Mouse (Mus musculus): ENCODE results near the gene Sec23b.
"Not testable (repeated sequence)": the region's sequence is repeated elsewhere in the genome, so short reads cannot be mapped to it uniquely, and the experiment has no call there.

Gene Sec23b

GRCm38 (mm10) chr2:144555820-144556552 lies at the start of gene Sec23b:
Sec23b (plus strand) TSS chr2:144556229.
- peak; percentile 91 for DNase-seq

DNA sequence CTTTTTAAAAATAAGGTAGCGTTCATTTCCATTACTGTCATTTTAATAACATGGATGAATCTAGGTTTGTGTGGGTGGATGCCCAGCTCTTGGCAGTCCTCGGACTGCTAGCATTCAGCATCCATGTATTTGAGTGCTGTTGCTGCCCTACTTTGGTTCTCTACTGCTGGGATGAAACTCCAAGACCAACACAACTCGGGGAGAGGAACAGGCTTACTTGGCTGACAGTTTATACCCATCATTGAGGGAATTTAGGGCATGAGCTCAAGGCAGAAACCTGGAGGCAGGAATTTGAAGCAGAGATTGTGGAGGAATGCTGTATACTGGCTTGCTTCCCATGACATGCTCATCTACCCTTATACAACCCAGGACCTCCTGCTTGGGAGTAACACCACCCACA lies 41.4 kb upstream of the Sec23b start:
- DNase-seq, result no peak

DNA sequence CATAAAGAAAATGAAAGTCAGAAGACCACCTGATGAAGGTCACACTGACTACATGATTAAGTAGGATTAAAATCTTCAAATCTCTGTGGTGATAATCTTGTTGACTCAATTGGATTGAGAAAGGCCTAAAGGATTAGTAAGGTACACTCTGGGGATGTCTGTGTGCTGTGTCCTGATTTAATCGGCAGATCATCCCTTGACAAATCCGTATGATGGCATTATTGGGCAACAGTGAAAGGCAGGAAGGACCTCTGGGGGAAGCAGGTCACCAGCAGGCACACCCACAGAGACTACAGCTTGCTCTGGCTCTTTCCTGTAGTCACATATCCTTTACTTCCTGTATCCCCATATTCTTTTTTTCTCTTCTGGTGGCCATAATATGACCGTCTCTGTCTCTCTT lies 36.3 kb upstream of the Sec23b start:
- DNase-seq, result no peak

GRCm38 (mm10) chr2:144525856-144526255 lies 30.2 kb upstream of the Sec23b start:
- peak; percentile 10 for DNase-seq

GRCm38 (mm10) chr2:144526981-144527820 lies 28.8 kb upstream of the Sec23b start, which contains the start of the genes Dzank1 and Polr3f:
Dzank1 (minus strand) TSS chr2:144527414.
Polr3f (plus strand) TSS chr2:144527718.
- peak; percentile 92 for DNase-seq

DNA sequence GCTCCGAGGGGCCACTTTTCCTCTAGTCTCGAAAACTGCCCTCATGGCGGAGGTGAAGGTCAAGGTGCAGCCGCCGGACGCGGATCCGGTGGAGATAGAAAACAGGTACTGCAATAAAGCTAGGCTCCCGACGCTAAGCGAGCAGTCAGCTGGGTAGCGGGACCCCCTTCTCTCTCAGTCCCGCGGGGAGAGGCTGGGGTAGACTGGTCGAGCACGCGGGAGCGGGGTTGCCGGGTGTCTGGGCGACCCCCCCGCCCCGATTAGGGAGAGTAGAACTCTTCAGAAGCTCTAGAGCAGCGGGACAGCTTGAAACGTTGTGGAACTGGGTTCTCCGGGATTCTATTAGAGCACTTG lies 28.2 kb upstream of the Sec23b start:
- no peak for DNase-seq

DNA sequence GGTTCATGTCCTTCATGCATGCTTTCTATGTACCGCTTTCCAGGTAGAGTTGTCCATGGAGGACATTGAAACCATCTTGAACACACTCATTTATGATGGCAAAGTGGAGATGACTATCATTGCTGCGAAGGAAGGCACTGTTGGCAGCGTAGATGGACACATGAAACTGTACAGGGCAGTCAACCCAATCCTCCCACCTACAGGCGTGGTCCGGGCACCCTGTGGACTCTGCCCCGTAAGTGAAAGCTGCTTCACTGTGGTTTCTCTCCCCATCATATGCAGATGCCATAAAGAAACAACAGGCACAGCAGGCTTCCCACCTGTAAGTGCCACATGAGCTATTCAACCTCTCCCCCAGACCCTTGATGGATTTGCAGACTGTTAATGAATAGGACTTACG lies 18.9 kb upstream of the Sec23b start:
- no peak for DNase-seq

- no peak for DNase-seq
Observed at GRCm38 (mm10) chr2:144541246-144541645, 14.8 kb upstream of the Sec23b start.

GRCm38 (mm10) chr2:144543670-144544069 lies 12.4 kb upstream of the Sec23b start:
- no peak for DNase-seq

- no peak for DNase-seq
Observed at GRCm38 (mm10) chr2:144544630-144545029, 11.4 kb upstream of the Sec23b start.

DNA sequence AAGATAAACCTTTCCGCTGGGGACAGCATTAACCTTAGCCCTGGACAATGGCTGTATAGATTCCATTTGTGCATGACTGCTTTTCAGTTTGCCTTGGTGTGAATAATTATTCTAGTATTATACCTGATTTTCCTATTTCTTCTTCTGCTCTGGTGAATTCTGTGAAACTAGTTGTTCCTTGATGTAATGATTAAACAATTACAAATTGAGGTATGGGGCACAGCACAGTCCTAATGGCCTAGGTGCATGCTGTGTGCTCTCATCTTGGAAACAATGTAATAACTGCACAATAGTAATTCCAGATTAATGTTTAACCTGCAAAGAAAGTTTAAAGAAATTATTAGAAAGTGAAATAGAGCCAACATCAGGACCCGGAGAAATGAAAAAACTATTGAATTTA lies 11.0 kb upstream of the Sec23b start:
- no peak for DNase-seq

GRCm38 (mm10) chr2:144545481-144545880 lies 10.5 kb upstream of the Sec23b start:
- DNase-seq, result no peak

GRCm38 (mm10) chr2:144547559-144547958 lies 8.5 kb upstream of the Sec23b start:
- DNase-seq, result no peak

DNA sequence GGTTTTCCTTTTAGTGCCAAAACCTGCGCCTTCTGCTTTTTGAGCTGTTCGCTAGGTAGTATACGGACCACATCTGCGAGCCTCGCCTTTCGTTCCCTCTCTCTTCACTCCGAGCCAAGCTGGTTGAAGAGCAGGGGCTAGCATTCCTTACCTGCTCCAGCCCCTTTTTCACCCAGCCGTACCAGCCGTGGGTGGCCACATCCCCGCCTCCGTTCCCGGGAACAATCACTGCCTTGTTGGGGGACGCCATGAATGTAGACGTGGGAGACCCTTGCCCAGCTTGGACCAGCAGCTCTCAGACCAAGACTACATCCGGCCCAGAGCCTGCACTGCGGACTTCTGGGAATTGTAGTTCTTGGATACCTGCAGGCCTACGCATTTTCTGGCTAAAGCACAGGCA lies 5.5 kb upstream of the Sec23b start, which contains the start of gene Rbbp9:
TSS of gene Rbbp9 (minus strand) at position 341 of the 400 bp plus-strand sequence.
- peak; percentile 64 for DNase-seq

GRCm38 (mm10) chr2:144553905-144554304 lies 2.1 kb upstream of the Sec23b start:
- DNase-seq, result no peak

DNA sequence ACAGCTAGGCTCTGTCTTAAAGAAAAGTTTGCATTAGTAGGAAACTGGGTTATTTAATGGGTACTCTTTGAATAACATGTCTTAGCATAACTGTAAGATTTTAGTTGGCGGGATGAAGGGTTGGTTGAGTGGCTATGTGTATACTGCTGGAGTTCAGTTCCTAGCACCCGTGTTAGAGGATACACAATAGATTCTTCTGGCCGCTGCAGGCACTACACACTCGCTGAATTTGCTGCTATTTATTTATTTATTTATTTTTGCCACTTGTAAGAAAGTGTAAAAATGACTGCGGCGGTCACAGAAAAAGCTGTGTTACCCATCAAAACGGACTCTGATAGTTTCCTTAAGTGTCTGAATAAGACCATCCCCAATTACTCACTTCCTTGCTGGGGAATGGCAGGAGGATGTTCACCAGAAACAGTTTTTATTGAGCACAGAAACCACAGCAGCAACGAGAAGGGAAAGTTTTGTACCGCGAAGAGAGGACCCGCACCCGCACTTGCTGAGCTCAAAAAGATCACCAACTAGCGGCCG lies 676 bp upstream of the Sec23b start:
- no peak for DNase-seq

GRCm38 (mm10) chr2:144588723-144589122 lies 32.7 kb downstream of the Sec23b start:
- no peak for DNase-seq

DNA sequence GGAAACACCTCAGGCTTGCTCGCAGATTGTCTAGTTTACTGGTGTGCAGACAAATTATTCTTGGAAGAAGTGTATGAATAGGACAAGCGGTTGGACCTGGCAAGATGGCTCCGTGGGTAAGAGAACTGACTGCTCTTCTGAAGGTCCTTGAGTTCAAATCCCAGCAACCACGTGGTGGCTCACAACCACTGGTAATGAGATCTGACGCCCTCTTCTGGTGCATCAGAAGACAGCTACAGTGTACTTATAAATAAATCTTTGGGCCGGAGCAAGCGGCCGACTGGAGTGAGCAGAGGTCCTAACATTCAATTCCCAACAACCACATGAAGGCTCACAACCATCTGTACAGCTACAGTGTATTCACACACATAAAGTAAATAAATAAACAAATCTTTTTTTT lies 37.0 kb downstream of the Sec23b start:
- not testable (repeated sequence) for DNase-seq

DNA sequence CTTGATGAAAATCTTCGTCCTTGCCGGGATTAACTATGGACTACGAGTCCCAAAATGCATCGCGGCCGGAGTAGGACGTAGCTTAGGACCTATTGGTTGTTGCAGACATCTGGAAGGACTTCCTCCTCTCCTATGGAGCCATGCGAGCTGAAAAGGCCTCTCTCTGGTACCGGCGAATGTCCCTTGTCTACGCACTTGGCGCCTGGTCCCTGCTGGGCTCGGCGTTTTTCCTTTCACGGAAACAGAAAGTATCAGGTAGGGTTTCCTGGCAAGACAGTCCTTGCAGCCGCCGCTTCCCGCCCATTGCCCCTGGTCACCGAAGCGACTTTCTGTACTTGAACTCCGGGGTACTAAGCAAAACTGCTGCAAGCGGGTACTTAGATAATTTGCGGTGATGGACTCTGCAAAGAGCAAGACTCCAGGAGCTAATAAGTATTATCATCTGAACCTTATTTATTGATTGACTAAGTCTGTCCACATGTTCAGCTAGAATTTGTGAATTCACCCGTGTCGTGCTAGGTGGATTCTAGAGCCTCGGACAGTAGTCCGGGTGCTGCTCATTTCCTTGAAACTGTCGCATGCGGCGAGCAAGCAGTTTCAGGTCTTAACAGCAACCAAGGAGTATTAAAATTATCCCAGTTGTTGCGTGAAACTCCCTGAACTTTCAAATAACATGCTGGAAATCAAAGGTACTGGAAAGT lies 38.1 kb downstream of the Sec23b start, which contains the start of gene Smim26:
TSS of gene Smim26 (plus strand) at position 104 of the 701 bp plus-strand sequence.
- peak; percentile 75 for DNase-seq

GRCm38 (mm10) chr2:144598006-144598405 lies 42.0 kb downstream of the Sec23b start:
- no peak for DNase-seq

GRCm38 (mm10) chr2:144599831-144600687 lies 44.0 kb downstream of the Sec23b start, which contains the start of gene Dtd1:
Dtd1 (plus strand) TSS chr2:144599897.
- peak; percentile 89 for DNase-seq

DNA sequence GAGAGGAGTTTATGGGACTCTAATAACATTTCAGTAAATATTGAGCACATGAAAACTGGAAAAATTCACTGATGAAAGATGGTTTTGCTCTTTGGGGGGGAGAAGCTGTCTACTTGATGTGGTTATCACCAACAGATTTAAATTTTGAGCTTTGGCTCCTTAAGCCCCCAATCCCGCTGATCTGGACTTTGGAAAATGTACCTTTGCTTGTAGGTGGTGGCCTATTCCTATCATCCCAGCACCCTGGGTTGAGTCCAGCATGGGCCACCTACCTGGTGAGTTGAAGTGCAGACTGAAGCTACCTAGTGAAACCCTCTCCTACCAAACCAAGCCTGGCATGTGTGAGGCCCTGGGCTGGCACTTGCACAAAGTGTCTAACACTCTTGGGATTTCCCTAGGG lies 45.5 kb downstream of the Sec23b start:
- DNase-seq, result no peak

All from right cerebral cortex, postnatal 4 days (tissue).